ENCODE assay signal across 8 mouse cellular contexts in the genomic region with DNA sequence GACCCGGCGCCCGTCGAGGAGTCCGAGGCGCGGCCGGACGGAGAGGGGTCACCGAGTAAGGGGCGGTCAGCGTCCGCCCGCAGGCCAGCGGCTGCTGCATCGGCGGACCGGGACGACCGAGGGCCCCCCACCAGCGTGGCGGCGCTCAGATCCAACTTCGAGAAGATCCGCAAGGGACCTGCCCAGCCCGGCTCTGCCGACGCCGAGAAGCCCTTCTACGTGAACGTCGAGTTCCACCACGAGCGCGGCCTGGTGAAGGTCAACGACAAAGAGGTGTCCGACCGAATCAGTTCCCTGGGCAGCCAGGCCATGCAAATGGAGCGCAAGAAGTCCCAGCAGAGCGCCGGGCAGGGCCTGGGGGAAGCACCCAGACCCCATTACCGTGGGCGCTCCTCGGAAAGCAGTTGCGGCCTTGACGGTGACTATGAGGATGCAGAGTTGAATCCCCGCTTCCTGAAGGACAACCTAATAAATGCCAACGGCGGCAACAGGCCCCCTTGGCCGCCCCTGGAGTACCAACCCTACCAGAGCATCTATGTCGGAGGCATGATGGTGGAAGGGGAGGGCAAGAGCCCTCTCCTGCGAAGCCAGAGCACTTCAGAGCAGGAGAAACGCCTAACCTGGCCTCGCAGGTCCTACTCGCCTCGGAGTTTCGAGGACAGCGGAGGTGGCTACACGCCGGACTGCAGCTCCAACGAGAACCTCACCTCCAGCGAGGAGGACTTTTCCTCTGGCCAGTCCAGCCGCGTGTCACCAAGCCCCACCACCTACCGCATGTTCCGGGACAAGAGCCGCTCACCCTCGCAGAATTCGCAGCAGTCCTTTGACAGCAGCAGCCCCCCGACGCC. TPM values are rescaled to one million over a fixed set of nuclear protein-coding genes. Genes with fewer than 3 reads are reported as not detected.
DNase-seq lines count a peak whose midpoint lies in the region; ATAC-seq and TF ChIP-seq lines count a peak whose summit lies in the region.

No protein-coding gene starts in this region.

- peaks cover 10% of the 10 kb centered on the region for H3K4me1 ChIP-seq in cerebellum, adult 2 months (ENCODE audit: control insufficient read depth, insufficient read depth, low read length)
- peaks cover 91% of the 10 kb centered on the region for H3K4me1 ChIP-seq in hindbrain, embryonic 10.5 days (replicated peaks)
- peaks cover 54% of the 10 kb centered on the region for H3K4me1 ChIP-seq in limb, embryonic 13.5 days
- peaks cover 58% of the 10 kb centered on the region for H3K4me1 ChIP-seq in neural tube, embryonic 12.5 days

- WGBS in cerebellum, adult 2 months, result 8% methylated on average over 71 of the region's 71 CpGs
- WGBS in hindbrain, embryonic 10.5 days, result 1% methylated on average over 71 of the region's 71 CpGs
- WGBS in limb, embryonic 13.5 days, result 1% methylated on average over 71 of the region's 71 CpGs
- WGBS in neural tube, embryonic 12.5 days, result 2% methylated on average over 71 of the region's 71 CpGs

- H3K4me2 ChIP-seq in limb, embryonic 13.5 days (replicated peaks), result peak overlapping the region; percentile 97
- H3K4me2 ChIP-seq in neural tube, embryonic 12.5 days (replicated peaks), result peak overlapping the region; percentile 84

- no peaks in the 10 kb centered on the region for H3K9me3 ChIP-seq in hindbrain, embryonic 10.5 days
- H3K9me3 ChIP-seq in limb, embryonic 13.5 days, result no peaks in the 10 kb centered on the region
- H3K9me3 ChIP-seq in neural tube, embryonic 12.5 days, result no peaks in the 10 kb centered on the region

- TF ChIP-seq POLR2A in cerebellum, adult 2 months (IDR thresholded peaks at IDR 0.05; ENCODE audit: borderline replicate concordance, insufficient read depth, low read length), result no peak

- peak overlapping the region; percentile 86 for H3K9ac ChIP-seq in limb, embryonic 13.5 days
- peak overlapping the region; percentile 89 for H3K9ac ChIP-seq in neural tube, embryonic 12.5 days

- H3K4me3 ChIP-seq in cerebellum, adult 2 months (replicated peaks; ENCODE audit: insufficient read depth, low read depth, low read length), result peak overlapping the region; percentile 50
- H3K4me3 ChIP-seq in hindbrain, embryonic 10.5 days, result peak overlapping the region; percentile 89
- H3K4me3 ChIP-seq in limb, embryonic 13.5 days, result peak overlapping the region; percentile 89
- H3K4me3 ChIP-seq in neural tube, embryonic 12.5 days, result peak overlapping the region; percentile 88

- no peak for TF ChIP-seq CTCF in cerebellum, adult 2 months (IDR thresholded peaks at IDR 0.05; ENCODE audit: borderline replicate concordance, insufficient read depth, low read depth, low read length)

- no peak overlapping the region for H3K27ac ChIP-seq in cerebellum, adult 2 months (ENCODE audit: insufficient read depth, low read length)
- peak overlapping the region; percentile 94 for H3K27ac ChIP-seq in hindbrain, embryonic 10.5 days
- H3K27ac ChIP-seq in limb, embryonic 13.5 days, result no peak overlapping the region
- 0 out of 2 replicates have a peak overlapping the region, but pooled peaks have one; percentile 68 for H3K27ac ChIP-seq in neural tube, embryonic 12.5 days

- DNase-seq in cerebellum, adult 2 months, result peak; percentile 24 to 48
- DNase-seq in cerebellum, postnatal 4 days (ENCODE audit: low spot score in 2 of 2), result no peak
- DNase-seq in CD4-positive helper T cell, adult 2 months (ENCODE audit: low read depth, low spot score), result peak; percentile 28
- peak; percentile 38 for DNase-seq in embryo, embryonic 11 days
- DNase-seq in hindbrain, embryonic 10.5 days (ENCODE audit: low spot score), result peak; percentile 53
- DNase-seq in spleen, postnatal 14 days (ENCODE audit: low spot score in 2 of 2), result no peak

- H3K36me3 ChIP-seq in hindbrain, embryonic 10.5 days, result peaks cover 26% of the 10 kb centered on the region
- peaks cover 23% of the 10 kb centered on the region for H3K36me3 ChIP-seq in limb, embryonic 13.5 days
- 0 out of 2 replicates have a peak, but pooled peaks cover 6% of the 10 kb centered on the region for H3K36me3 ChIP-seq in neural tube, embryonic 12.5 days

- no peaks in the 10 kb centered on the region for H3K27me3 ChIP-seq in cerebellum, adult 2 months (ENCODE audit: control insufficient read depth, insufficient read depth, low read length)
- H3K27me3 ChIP-seq in hindbrain, embryonic 10.5 days (ENCODE audit: insufficient read depth, poor library complexity, severe bottlenecking), result peaks cover 37% of the 10 kb centered on the region
- H3K27me3 ChIP-seq in limb, embryonic 13.5 days, result no peaks in the 10 kb centered on the region
- no peaks in the 10 kb centered on the region for H3K27me3 ChIP-seq in neural tube, embryonic 12.5 days (replicated peaks)

- no peak for ATAC-seq in limb, embryonic 13.5 days (ENCODE audit: low FRiP score, low read depth)
- no peak for ATAC-seq in neural tube, embryonic 12.5 days (ENCODE audit: low FRiP score, low read depth)

RNA-seq across cellular contexts. Expression of a gene that starts 1.2 kb away (rescaled TPM):
- 44.3 and 44.4 TPM in 2 replicates for polyA plus RNA-seq in cerebellum, adult 2 months (2012; rRNA removed)
- polyA plus RNA-seq in hindbrain, embryonic 10.5 days (2016; fragmentation: Nextera tagmentation; extraction: Ambion mirVana), result 6.6 and 7.8 TPM in 2 replicates
- polyA plus RNA-seq in limb, embryonic 13.5 days (2015; fragmentation: Nextera tagmentation; extraction: Ambion mirVana), result 7.7 and 9.1 TPM in 2 replicates
- 11.5 and 13.6 TPM in 2 replicates for polyA plus RNA-seq in neural tube, embryonic 12.5 days (2016; fragmentation: Nextera tagmentation; extraction: Ambion mirVana)

RNA-seq across cellular contexts. Expression of a gene that starts 24.7 kb away (rescaled TPM):
- polyA plus RNA-seq in cerebellum, adult 2 months (2012; rRNA removed), result 20.4 and 21.2 TPM in 2 replicates
- polyA plus RNA-seq in hindbrain, embryonic 10.5 days (2016; fragmentation: Nextera tagmentation; extraction: Ambion mirVana), result 9.8 and 10.6 TPM in 2 replicates
- polyA plus RNA-seq in limb, embryonic 13.5 days (2015; fragmentation: Nextera tagmentation; extraction: Ambion mirVana), result 11.2 and 11.6 TPM in 2 replicates
- polyA plus RNA-seq in neural tube, embryonic 12.5 days (2016; fragmentation: Nextera tagmentation; extraction: Ambion mirVana), result 8.9 and 10.6 TPM in 2 replicates

RNA-seq across cellular contexts. Expression of a gene that starts 29.2 kb away (rescaled TPM):
- 0.43 and 0.79 TPM in 2 replicates for polyA plus RNA-seq in cerebellum, adult 2 months (2012; rRNA removed)
- polyA plus RNA-seq in hindbrain, embryonic 10.5 days (2016; fragmentation: Nextera tagmentation; extraction: Ambion mirVana), result 0.20 and 1.0 TPM in 2 replicates
- polyA plus RNA-seq in limb, embryonic 13.5 days (2015; fragmentation: Nextera tagmentation; extraction: Ambion mirVana), result not detected in 2 replicates
- not detected in 2 replicates for polyA plus RNA-seq in neural tube, embryonic 12.5 days (2016; fragmentation: Nextera tagmentation; extraction: Ambion mirVana)

Comparison
In these comparisons a context has a peak if more than half of its experiments do, and no peak if none do; other contexts are left out.
1. DNase-seq: peak in cerebellum, adult 2 months (2 of 2), CD4-positive helper T cell, adult 2 months (single experiment), embryo, embryonic 11 days (single experiment) and hindbrain, embryonic 10.5 days (single experiment); none in cerebellum, postnatal 4 days (0 of 2) and spleen, postnatal 14 days (0 of 2).
2. H3K27ac ChIP-seq: peak in hindbrain, embryonic 10.5 days (single experiment) and neural tube, embryonic 12.5 days (single experiment); none in cerebellum, adult 2 months (single experiment) and limb, embryonic 13.5 days (single experiment).
3. Peak in every context shown above with its lines, with median percentiles within 50 percentile points of each other: H3K4me3 ChIP-seq.